Mouse (Mus musculus): ENCODE data around the gene Tmem107. TPM values are rescaled to one million over a fixed set of nuclear protein-coding genes. Genes with fewer than 3 reads are reported as not detected.

Gene Tmem107
- polyA plus RNA-seq, 1 experiment from 2014 or later: 62.2 TPM

DNA sequence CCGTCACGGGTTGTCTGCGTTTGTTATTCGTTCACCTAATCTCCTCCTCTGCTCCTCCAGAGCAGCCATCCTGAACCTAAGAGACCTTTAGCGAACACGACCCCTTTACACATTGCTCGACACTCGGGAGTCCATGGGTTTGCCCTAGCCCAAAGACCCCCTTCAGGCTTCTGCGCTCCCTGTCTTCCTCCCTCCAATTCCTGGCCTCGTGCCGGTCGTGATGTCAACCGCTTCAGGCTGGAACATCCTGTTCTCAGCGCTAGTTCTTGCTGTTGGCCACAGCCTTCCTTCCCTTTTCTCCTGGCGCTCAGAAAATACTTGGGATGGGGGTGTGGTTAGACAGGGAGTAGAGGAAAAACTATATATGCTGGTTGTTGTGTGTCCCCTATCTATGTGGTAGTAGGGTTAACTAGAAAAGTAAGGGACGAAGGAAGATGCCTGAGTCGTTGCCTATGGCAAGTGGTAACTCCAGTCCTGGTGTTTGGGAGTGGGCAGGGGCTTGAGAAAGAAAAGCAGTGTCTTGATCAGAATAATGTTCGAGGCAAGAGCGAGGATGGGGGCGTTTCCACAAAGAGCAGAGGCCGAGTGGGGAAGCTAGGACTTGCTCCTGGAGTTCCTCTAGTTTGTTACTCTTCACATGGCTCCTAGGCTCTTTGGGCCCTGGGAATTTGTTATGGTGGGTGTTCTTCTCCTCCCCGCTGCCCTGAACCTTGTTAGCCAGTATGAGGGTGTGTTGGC is 28.7 kb downstream of the Tmem107 start:
- peak overlapping the region; percentile 51 for H3K4me3 ChIP-seq (ENCODE audit: low read length)
- peaks cover 50% of the 10 kb centered on the region for H3K4me1 ChIP-seq (ENCODE audit: control insufficient read depth, insufficient read depth, low read length)
- peak overlapping the region; percentile 88 for H3K27ac ChIP-seq (ENCODE audit: low read depth, low read length)
- H3K9me3 ChIP-seq (ENCODE audit: control insufficient read depth, low read length): no peaks in the 10 kb centered on the region
- WGBS: 2% methylated on average over 22 of the region's 22 CpGs
- H3K9ac ChIP-seq (ENCODE audit: low read depth, low read length): peak overlapping the region; percentile 67
- peaks cover 38% of the 10 kb centered on the region for H3K36me3 ChIP-seq (ENCODE audit: control insufficient read depth, insufficient read depth, low read length)
- no peaks in the 10 kb centered on the region for H3K27me3 ChIP-seq (ENCODE audit: control insufficient read depth, insufficient read depth, low read length)
- peak overlapping the region; percentile 96 for H3K4me2 ChIP-seq (replicated peaks; ENCODE audit: low read depth, low read length)
- no peak for ATAC-seq (ENCODE audit: low FRiP score, low TSS enrichment)

DNA sequence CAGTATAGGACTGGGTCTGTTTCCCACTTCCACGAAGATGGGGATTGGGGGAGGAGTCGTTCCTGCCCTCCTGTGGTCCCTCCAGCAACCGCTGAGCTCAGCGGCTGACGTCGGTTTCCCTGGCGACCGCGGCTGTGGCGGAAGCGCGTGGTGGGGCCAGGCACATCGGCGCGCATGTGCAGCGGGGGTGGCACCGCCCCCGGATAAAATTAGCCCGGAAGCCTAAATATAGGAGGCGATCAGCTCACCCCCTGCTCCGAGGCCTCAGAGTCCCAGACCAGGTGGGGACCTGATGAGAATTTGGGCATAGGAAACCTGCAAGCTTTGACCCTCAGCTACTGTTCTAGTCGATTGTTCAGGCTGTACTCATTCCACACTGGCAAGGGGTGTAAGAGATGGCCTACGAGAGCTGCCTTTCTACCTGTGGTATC is 29.3 kb downstream of the Tmem107 start:
- peaks cover 48% of the 10 kb centered on the region for H3K4me1 ChIP-seq (ENCODE audit: control insufficient read depth, insufficient read depth, low read length)
- peak overlapping the region; percentile 88 for H3K27ac ChIP-seq (ENCODE audit: low read depth, low read length)
- peak; percentile 22; the same call in 1 of the 2 replicates for ATAC-seq (ENCODE audit: low FRiP score, low TSS enrichment)
- peak overlapping the region; percentile 67 for H3K9ac ChIP-seq (ENCODE audit: low read depth, low read length)
- 1% methylated on average over 23 of the region's 23 CpGs for WGBS
- peak overlapping the region; percentile 96 for H3K4me2 ChIP-seq (replicated peaks; ENCODE audit: low read depth, low read length)
- H3K4me3 ChIP-seq (ENCODE audit: low read length): peak overlapping the region; percentile 51
- peaks cover 44% of the 10 kb centered on the region for H3K36me3 ChIP-seq (ENCODE audit: control insufficient read depth, insufficient read depth, low read length)
- no peaks in the 10 kb centered on the region for H3K27me3 ChIP-seq (ENCODE audit: control insufficient read depth, insufficient read depth, low read length)
- no peaks in the 10 kb centered on the region for H3K9me3 ChIP-seq (ENCODE audit: control insufficient read depth, low read length)

DNA sequence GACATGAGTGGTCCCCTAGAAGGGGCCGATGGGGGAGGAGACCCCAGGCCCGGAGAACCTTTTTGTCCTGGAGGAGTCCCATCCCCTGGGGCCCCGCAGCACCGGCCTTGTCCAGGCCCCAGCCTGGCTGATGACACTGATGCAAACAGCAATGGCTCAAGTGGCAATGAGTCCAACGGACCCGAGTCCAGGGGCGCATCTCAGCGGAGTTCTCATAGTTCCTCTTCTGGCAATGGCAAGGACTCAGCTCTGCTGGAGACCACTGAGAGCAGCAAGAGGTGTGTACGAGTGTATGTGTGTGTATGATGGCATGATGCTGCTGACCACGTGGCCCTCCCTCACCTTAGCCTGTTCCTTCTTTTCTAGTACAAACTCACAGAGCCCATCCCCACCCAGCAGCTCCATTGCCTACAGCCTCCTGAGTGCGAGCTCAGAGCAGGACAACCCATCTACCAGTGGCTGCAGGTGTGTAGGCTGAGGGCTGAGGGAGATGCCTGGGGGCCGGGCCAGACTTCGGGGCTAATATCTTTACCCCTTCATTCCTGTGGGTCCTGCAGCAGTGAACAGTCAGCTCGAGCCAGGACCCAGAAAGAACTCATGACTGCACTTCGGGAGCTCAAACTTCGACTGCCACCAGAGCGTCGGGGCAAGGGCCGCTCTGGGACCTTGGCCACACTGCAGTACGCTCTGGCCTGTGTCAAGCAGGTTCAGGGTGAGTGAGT is 30.2 kb downstream of the Tmem107 start:
- peaks cover 47% of the 10 kb centered on the region for H3K4me1 ChIP-seq (ENCODE audit: control insufficient read depth, insufficient read depth, low read length)
- H3K9me3 ChIP-seq (ENCODE audit: control insufficient read depth, low read length): no peaks in the 10 kb centered on the region
- H3K36me3 ChIP-seq (ENCODE audit: control insufficient read depth, insufficient read depth, low read length): peaks cover 53% of the 10 kb centered on the region
- peak overlapping the region; percentile 46; the same call in 1 of the 2 replicates for H3K9ac ChIP-seq (ENCODE audit: low read depth, low read length)
- H3K27me3 ChIP-seq (ENCODE audit: control insufficient read depth, insufficient read depth, low read length): no peaks in the 10 kb centered on the region
- WGBS: 92% methylated on average over 20 of the region's 20 CpGs
- no peak overlapping the region for H3K27ac ChIP-seq (ENCODE audit: low read depth, low read length)
- no peak overlapping the region; the same call in 1 of the 2 replicates for H3K4me3 ChIP-seq (ENCODE audit: low read length)
- peak overlapping the region; percentile 96; the same call in 1 of the 2 replicates for H3K4me2 ChIP-seq (replicated peaks; ENCODE audit: low read depth, low read length)
- ATAC-seq (ENCODE audit: low FRiP score, low TSS enrichment): no peak

DNA sequence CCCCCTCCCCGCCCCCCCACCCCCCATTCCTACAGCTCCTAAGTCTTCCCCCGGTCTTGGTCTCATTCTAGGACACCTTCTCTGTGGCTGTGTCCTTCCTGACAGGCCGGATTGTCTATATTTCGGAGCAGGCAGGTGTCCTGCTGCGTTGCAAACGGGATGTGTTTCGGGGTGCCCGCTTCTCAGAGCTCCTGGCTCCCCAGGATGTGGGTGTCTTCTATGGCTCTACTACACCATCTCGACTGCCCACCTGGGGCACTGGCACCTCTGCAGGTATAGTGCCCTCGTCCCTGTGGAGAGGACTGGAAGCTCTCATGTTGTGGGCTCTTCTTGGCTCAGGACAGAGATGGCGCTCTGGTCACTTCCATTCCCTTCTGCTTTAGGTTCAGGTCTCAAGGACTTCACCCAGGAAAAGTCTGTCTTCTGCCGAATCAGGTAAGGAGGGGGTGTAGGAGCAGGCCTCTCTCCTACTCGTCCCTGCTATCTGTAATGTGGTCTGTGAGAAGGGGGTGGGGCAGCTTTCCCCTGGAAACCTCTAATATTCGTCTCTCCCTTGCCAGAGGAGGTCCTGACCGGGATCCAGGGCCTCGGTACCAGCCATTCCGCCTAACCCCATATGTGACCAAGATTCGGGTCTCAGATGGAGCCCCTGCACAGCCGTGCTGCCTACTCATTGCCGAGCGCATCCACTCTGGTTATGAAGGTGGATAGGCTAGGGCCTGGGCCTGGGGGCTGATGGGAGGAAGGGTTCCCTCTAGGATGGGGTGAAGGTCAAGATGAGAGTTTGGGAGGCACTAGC is 31.2 kb downstream of the Tmem107 start:
- Histone ChIP-seq H3K27ac (ENCODE audit: low read depth, low read length) (no peak overlapping the region), H3K9ac (ENCODE audit: low read depth, low read length) (no peak overlapping the region), H3K9me3 (ENCODE audit: control insufficient read depth, low read length) (no peaks in the 10 kb centered on the region), H3K4me1 (ENCODE audit: control insufficient read depth, insufficient read depth, low read length) (peaks cover 37% of the 10 kb centered on the region), H3K27me3 (ENCODE audit: control insufficient read depth, insufficient read depth, low read length) (no peaks in the 10 kb centered on the region), H3K4me2 (replicated peaks; ENCODE audit: low read depth, low read length) (no peak overlapping the region), H3K36me3 (ENCODE audit: control insufficient read depth, insufficient read depth, low read length) (peaks cover 59% of the 10 kb centered on the region), H3K4me3 (ENCODE audit: low read length) (no peak overlapping the region)
- ATAC-seq (ENCODE audit: low FRiP score, low TSS enrichment): no peak
- WGBS: 93% methylated on average over 20 of the region's 21 CpGs

DNA sequence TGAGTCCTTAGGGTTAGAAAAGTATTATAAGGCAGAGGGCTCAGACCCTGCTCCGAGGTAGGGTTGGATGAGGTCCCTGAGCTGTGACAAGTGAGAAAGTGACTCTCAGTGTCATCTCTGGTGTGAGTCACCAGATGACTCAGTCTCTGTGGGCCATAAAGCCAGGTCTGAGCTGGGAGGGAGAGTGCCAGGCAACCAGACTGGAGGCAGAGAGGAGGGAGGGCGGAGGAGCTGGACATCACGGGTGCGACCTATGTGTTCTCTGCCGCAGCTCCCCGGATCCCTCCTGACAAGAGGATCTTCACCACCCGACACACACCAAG is 31.8 kb downstream of the Tmem107 start:
- no peak overlapping the region for H3K9ac ChIP-seq (ENCODE audit: low read depth, low read length)
- no peak overlapping the region for H3K4me3 ChIP-seq (ENCODE audit: low read length)
- WGBS: 91% methylated on average over 7 of the region's 7 CpGs
- no peak overlapping the region for H3K4me2 ChIP-seq (replicated peaks; ENCODE audit: low read depth, low read length)
- no peak overlapping the region for H3K27ac ChIP-seq (ENCODE audit: low read depth, low read length)
- H3K9me3 ChIP-seq (ENCODE audit: control insufficient read depth, low read length): no peaks in the 10 kb centered on the region
- H3K27me3 ChIP-seq (ENCODE audit: control insufficient read depth, insufficient read depth, low read length): no peaks in the 10 kb centered on the region
- peaks cover 65% of the 10 kb centered on the region for H3K36me3 ChIP-seq (ENCODE audit: control insufficient read depth, insufficient read depth, low read length)
- H3K4me1 ChIP-seq (ENCODE audit: control insufficient read depth, insufficient read depth, low read length): peaks cover 31% of the 10 kb centered on the region
- no peak for ATAC-seq (ENCODE audit: low FRiP score, low TSS enrichment)

DNA sequence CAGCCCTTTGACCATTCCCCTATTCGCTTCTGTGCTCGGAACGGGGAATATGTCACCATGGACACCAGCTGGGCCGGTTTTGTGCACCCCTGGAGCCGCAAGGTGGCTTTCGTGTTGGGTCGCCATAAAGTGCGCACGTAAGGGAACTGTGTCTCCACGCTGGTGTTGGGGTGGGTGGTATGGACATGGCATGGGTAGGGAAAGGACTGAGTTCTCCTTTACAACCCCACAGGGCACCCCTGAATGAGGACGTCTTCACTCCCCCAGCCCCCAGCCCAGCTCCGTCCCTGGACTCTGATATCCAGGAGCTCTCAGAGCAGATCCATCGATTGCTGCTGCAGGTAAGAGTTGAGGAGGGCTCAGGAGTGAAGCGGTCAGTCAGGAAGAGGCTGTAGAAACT is 32.5 kb downstream of the Tmem107 start:
- H3K4me2 ChIP-seq (replicated peaks; ENCODE audit: low read depth, low read length): no peak overlapping the region
- peaks cover 72% of the 10 kb centered on the region for H3K36me3 ChIP-seq (ENCODE audit: control insufficient read depth, insufficient read depth, low read length)
- 96% methylated on average over 14 of the region's 14 CpGs for WGBS
- no peak overlapping the region for H3K27ac ChIP-seq (ENCODE audit: low read depth, low read length)
- peaks cover 24% of the 10 kb centered on the region for H3K4me1 ChIP-seq (ENCODE audit: control insufficient read depth, insufficient read depth, low read length)
- no peaks in the 10 kb centered on the region for H3K27me3 ChIP-seq (ENCODE audit: control insufficient read depth, insufficient read depth, low read length)
- no peak overlapping the region for H3K4me3 ChIP-seq (ENCODE audit: low read length)
- no peaks in the 10 kb centered on the region for H3K9me3 ChIP-seq (ENCODE audit: control insufficient read depth, low read length)
- H3K9ac ChIP-seq (ENCODE audit: low read depth, low read length): no peak overlapping the region
- no peak for ATAC-seq (ENCODE audit: low FRiP score, low TSS enrichment)

DNA sequence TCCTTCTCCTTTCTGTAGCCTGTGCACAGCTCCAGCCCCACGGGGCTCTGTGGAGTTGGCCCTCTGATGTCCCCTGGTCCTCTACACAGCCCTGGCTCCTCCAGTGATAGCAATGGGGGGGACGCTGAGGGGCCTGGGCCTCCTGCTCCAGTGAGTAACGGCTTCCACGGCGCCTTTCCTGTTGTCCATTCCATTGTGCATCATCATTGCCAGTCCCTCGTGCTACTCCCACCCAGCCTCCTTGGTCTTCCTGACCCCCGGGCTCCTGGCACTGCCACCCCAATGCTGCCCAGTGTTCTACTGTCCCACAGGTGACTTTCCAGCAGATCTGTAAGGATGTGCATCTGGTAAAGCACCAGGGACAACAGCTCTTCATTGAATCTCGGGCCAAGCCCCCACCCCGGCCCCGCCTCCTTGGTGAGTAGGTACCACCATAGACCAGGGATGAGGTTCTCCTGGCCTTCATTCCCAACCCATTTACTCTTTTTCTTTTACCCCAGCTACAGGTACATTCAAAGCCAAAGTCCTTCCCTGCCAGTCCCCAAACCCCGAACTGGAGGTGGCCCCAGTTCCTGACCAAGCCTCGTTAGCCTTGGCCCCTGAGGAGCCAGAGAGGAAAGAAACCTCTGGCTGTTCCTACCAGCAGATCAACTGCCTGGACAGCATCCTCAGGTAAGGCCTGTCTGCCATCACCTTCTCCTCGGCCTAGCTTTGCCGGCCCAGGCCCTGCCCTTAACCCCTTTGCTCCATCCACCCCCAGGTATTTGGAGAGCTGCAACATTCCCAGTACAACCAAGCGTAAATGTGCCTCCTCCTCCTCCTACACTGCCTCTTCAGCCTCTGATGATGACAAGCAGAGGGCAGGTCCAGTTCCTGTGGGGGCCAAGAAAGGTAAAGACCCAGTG is 33.2 kb downstream of the Tmem107 start:
- 91% methylated on average over 15 of the region's 15 CpGs for WGBS
- Histone ChIP-seq H3K36me3 (ENCODE audit: control insufficient read depth, insufficient read depth, low read length) (peaks cover 78% of the 10 kb centered on the region), H3K4me1 (ENCODE audit: control insufficient read depth, insufficient read depth, low read length) (peaks cover 17% of the 10 kb centered on the region), H3K27me3 (ENCODE audit: control insufficient read depth, insufficient read depth, low read length) (no peaks in the 10 kb centered on the region), H3K4me2 (replicated peaks; ENCODE audit: low read depth, low read length) (no peak overlapping the region), H3K4me3 (ENCODE audit: low read length) (no peak overlapping the region), H3K27ac (ENCODE audit: low read depth, low read length) (no peak overlapping the region), H3K9me3 (ENCODE audit: control insufficient read depth, low read length) (no peaks in the 10 kb centered on the region), H3K9ac (ENCODE audit: low read depth, low read length) (no peak overlapping the region)
- ATAC-seq (ENCODE audit: low FRiP score, low TSS enrichment): no peak

DNA sequence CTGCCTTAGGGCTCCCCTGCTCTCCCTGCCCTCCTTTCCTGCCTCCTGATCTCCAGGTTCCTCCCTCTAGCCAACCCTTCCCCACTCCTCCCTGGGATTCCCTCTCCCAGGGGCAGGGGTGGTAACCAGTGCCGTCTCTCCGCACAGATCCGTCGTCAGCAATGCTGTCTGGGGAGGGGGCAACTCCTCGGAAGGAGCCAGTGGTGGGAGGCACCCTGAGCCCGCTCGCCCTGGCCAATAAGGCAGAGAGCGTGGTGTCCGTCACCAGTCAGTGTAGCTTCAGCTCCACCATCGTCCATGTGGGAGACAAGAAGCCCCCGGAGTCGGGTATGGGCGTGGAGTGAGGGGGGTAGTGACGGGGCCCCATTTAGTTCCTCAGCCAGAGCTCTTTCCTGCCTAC is 33.9 kb downstream of the Tmem107 start:
- Histone ChIP-seq H3K27me3 (ENCODE audit: control insufficient read depth, insufficient read depth, low read length) (no peaks in the 10 kb centered on the region), H3K9ac (ENCODE audit: low read depth, low read length) (no peak overlapping the region), H3K36me3 (ENCODE audit: control insufficient read depth, insufficient read depth, low read length) (peaks cover 84% of the 10 kb centered on the region), H3K27ac (ENCODE audit: low read depth, low read length) (no peak overlapping the region), H3K9me3 (ENCODE audit: control insufficient read depth, low read length) (no peaks in the 10 kb centered on the region), H3K4me2 (replicated peaks; ENCODE audit: low read depth, low read length) (no peak overlapping the region), H3K4me1 (ENCODE audit: control insufficient read depth, insufficient read depth, low read length) (peaks cover 12% of the 10 kb centered on the region), H3K4me3 (ENCODE audit: low read length) (no peak overlapping the region)
- 85% methylated on average over 14 of the region's 14 CpGs for WGBS
- no peak for ATAC-seq (ENCODE audit: low FRiP score, low TSS enrichment)
